Mouse (Mus musculus) liver, embryonic 13.5 days (tissue): Measurements from ENCODE around the gene Bicd2. TPM values are rescaled to one million over a fixed set of nuclear protein-coding genes. Genes with fewer than 3 reads are reported as not detected.

Source experiments
- polyA plus RNA-seq: library from polyadenylated mRNA; unstranded; fragments of >200 nt; fragmentation: Nextera tagmentation; extraction: Ambion mirVana; gene quantifications from 2 replicates; pipeline ENCODE4 v1.2.1, GENCODE M21; 2015

Bicd2 gene
- polyA plus RNA-seq, 1 experiment from 2014 or later = 9.0 TPM

Other genes starting within 250 kb of the Bicd2 start
- gene Wnk2, start 193.6 kb upstream of the Bicd2 start, polyA plus RNA-seq = 0.03 and 0.09 TPM in 2 replicates
- 39.7 and 40.0 TPM in 2 replicates for gene Ninj1, start 154.1 kb upstream of the Bicd2 start, polyA plus RNA-seq
- 11.9 and 13.2 TPM in 2 replicates for gene Card19, start 125.5 kb upstream of the Bicd2 start, polyA plus RNA-seq
- 1.6 and 1.7 TPM in 2 replicates for gene Susd3, start 92.9 kb upstream of the Bicd2 start, polyA plus RNA-seq
- 0.37 and 0.39 TPM in 2 replicates for gene Fgd3, start 21.3 kb upstream of the Bicd2 start, polyA plus RNA-seq
- gene Ippk, start 79.7 kb downstream of the Bicd2 start, polyA plus RNA-seq = 10.1 and 11.7 TPM in 2 replicates
- 1.0 TPM in 2 replicates for gene Tes3-ps, start 151.7 kb downstream of the Bicd2 start, polyA plus RNA-seq
- 0.18 and 0.23 TPM in 2 replicates for gene Ecm2, start 163.2 kb downstream of the Bicd2 start, polyA plus RNA-seq
- gene Aspn, start 202.9 kb downstream of the Bicd2 start, polyA plus RNA-seq = 0.48 and 0.89 TPM in 2 replicates
- gene Omd, start 240.9 kb downstream of the Bicd2 start, polyA plus RNA-seq = 0.48 and 0.53 TPM in 2 replicates